Mouse (Mus musculus) ES-Bruce4 (cell line): ENCODE measurements around the gene Fam189a2.

Experiments used
- CTCF ChIP-seq: IDR thresholded peaks from one replicate; pipeline ENCODE4 v1.8.1; 2011; ENCODE audit warnings: low read depth, low read length
- EP300 ChIP-seq: IDR thresholded peaks from 2 replicates; pipeline ENCODE4 v1.6.1; 2011; ENCODE audit warnings: low read depth, low read length; ENCODE audit not compliant: insufficient read depth

- peak; percentile 4 for TF ChIP-seq CTCF
- TF ChIP-seq EP300 = no peak
Measured at GRCm38 (mm10) chr19:23958925-23959324, 71.9 kb downstream of the Fam189a2 start.
